Mouse (Mus musculus) heart, adult 2 months (tissue): Measurements from ENCODE around the gene Gm4778. TPM values are rescaled to one million over a fixed set of nuclear protein-coding genes. Genes with fewer than 3 reads are reported as not detected.

Experiments used
- DNase-seq, 2 experiments: peaks; one replicate each; pipeline ENCODE4 v3.0.0; 2021
- H3K27ac ChIP-seq: fragments of 200-600 bp; 2 replicates; pipeline ENCODE4 v1.8.1; 2022
- H3K27me3 ChIP-seq: fragments of 200-500 bp; 2 replicates; pipeline ENCODE4 v1.6.1; 2012; ENCODE audit warnings: mild to moderate bottlenecking, low read length, inconsistent platforms, mixed read lengths; ENCODE audit not compliant: control insufficient read depth, insufficient read depth
- H3K36me3 ChIP-seq: fragments of 200-500 bp; 2 replicates; pipeline ENCODE4 v1.6.1; 2012; ENCODE audit warnings: low read length, inconsistent platforms; ENCODE audit not compliant: control insufficient read depth, insufficient read depth
- H3K4me1 ChIP-seq: fragments of 200-500 bp; 2 replicates; pipeline ENCODE4 v1.6.1; 2011; ENCODE audit warnings: low read length; ENCODE audit not compliant: control insufficient read depth, insufficient read depth
- H3K4me3 ChIP-seq: fragments of 200-600 bp; 2 replicates; pipeline ENCODE4 v1.8.1; 2022
- H3K79me2 ChIP-seq: fragments of 200-500 bp; replicated peaks from 2 replicates; pipeline ENCODE4 v1.6.1; 2012; ENCODE audit warnings: mild to moderate bottlenecking, inconsistent platforms, low read length, moderate library complexity, mixed read lengths; ENCODE audit not compliant: control insufficient read depth, insufficient read depth
- H3K9ac ChIP-seq: fragments of 200-500 bp; 2 replicates; pipeline ENCODE4 v1.6.1; 2012; ENCODE audit warnings: low read depth, mild to moderate bottlenecking, control low read depth, inconsistent platforms, low read length, mixed read lengths
- CTCF ChIP-seq: fragments of 200-600 bp; IDR thresholded peaks from 2 replicates; pipeline ENCODE4 v1.8.1; 2022; ENCODE audit warnings: antibody characterized with exemption, mild to moderate bottlenecking, moderate library complexity
- EP300 ChIP-seq: fragments of 200-500 bp; IDR thresholded peaks from 2 replicates; pipeline ENCODE4 v1.6.1; 2011; ENCODE audit warnings: low read depth, low read length, control low read depth; ENCODE audit not compliant: insufficient read depth
- POLR2A ChIP-seq: fragments of 200-500 bp; IDR thresholded peaks from 2 replicates; pipeline ENCODE4 v1.6.1; 2011; ENCODE audit warnings: mild to moderate bottlenecking, low read depth, low read length, control low read depth; ENCODE audit not compliant: insufficient read depth
- WGBS: fragments of 180-500 bp; shearing (Covaris S2); methylation state at CpG from one replicate; pipeline ENCODE4 v1.1.7; 2018; 5-methylcytosine and 5-hydroxymethylcytosine counted together
- intact Hi-C: fragments of 180-260 bp; cut with DNase I; formaldehyde crosslinking; loops from one replicate; pipeline ENCODE4 v1.15.1; 2025
- polyA plus RNA-seq: library from polyadenylated mRNA; depleted of rRNA; stranded (reverse); fragments of >200 nt; gene quantifications from 2 replicates; pipeline ENCODE4 v1.2.3, GENCODE M21; 2012; rRNA removed
- total RNA-seq, 2 experiments: library from RNA; stranded (reverse); gene quantifications; 2 replicates each; pipeline ENCODE4 v1.2.3; 2021

Gene Gm4778
- total and polyA plus RNA-seq, 3 experiments = not detected

DNA sequence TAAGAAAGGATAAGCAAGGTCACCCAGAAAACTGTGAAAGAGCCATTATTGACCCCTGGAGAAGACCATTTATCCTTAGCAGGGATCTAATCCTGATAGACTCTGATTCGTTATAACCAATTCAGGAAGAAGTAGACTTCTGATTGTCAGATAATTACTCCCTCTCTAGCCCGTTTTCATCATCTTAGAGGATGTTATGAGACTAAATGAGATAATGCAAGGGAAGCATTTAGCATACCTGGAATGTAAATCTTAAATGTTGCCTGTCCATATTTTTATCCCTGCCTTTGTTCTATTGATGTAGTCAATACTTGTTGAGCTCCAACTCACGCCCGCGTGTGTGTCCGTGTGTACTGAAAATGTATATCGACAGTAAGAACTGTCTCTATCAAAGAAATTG, 46.7 kb downstream of the Gm4778 start:
- H3K27ac ChIP-seq = peak overlapping the region; percentile 96
- WGBS = 37% methylated on average over 7 of the region's 7 CpGs
- intact Hi-C loops = loop anchor here (10.0 kb wide), 1 partner anchor 134 kb away; the partner anchor contains the start of genes Mrpl9 and Oaz3
- H3K4me1 ChIP-seq = peaks cover 1% of the 10 kb centered on the region; the same call in 1 of the 2 replicates
- H3K4me3 ChIP-seq = peak overlapping the region; percentile 74
- no peaks in the 10 kb centered on the region for H3K36me3 ChIP-seq
- H3K9ac ChIP-seq = peak overlapping the region; percentile 86
- H3K79me2 ChIP-seq = no peaks in the 10 kb centered on the region
- TF ChIP-seq EP300 = no peak
- TF ChIP-seq CTCF = no peak
- no peak for TF ChIP-seq POLR2A
- H3K27me3 ChIP-seq = no peaks in the 10 kb centered on the region
- DNase-seq = no peak

DNA sequence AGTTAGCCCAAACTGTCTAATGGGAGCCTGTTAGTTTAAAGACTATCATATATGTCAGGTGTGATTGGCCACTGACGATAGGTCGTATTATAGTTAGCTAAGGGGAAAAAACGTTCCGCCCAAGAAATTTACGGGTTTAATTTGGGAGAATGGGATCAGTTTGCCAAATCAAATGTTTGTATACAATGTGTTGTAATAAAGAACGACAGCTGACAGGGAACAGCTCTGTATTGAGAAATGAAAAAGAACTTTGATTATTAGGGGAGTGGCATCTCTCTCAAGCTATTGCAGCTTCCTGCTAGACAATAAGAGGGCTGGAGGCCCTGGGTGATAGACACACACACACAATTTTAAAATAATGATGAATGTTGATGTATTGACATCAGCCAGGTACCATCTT, 47.1 kb downstream of the Gm4778 start:
- H3K79me2 ChIP-seq = no peaks in the 10 kb centered on the region
- peak overlapping the region; percentile 45; the same call in 1 of the 2 replicates for H3K9ac ChIP-seq
- no peak for DNase-seq
- peak overlapping the region; percentile 74 for H3K4me3 ChIP-seq
- H3K27me3 ChIP-seq = no peaks in the 10 kb centered on the region
- H3K36me3 ChIP-seq = no peaks in the 10 kb centered on the region
- WGBS = 71% methylated on average over 6 of the region's 6 CpGs
- H3K4me1 ChIP-seq = peaks cover 1% of the 10 kb centered on the region; the same call in 1 of the 2 replicates
- intact Hi-C loops = loop anchor here (10.0 kb wide), 1 partner anchor 134 kb away; the partner anchor contains the start of genes Mrpl9 and Oaz3
- H3K27ac ChIP-seq = peak overlapping the region; percentile 96
- TF ChIP-seq EP300 = no peak
- no peak for TF ChIP-seq POLR2A
- no peak for TF ChIP-seq CTCF

DNA sequence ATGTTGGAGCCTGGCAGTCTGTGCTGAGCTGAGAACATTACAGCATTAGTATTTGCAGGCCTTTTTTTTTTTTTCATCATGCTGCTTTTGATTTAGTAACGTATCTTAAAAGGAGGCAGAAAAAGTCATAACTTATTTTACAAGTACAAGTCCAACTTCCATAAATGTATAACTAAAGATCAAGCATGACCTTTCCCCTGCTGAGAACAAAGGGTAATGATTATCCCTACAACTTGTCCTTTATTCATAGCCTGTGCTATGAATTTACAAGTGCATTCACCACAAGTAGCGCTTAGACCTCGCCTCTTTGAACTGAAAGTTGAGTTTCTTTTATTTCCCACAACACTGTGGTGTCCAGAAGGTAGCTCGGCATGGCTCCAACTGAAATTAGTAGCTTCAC, 47.5 kb downstream of the Gm4778 start:
- 93% methylated on average over 4 of the region's 4 CpGs for WGBS
- Histone ChIP-seq H3K27me3 (no peaks in the 10 kb centered on the region), H3K4me3 (no peak overlapping the region), H3K36me3 (no peaks in the 10 kb centered on the region), H3K4me1 (peaks cover 1% of the 10 kb centered on the region; the same call in 1 of the 2 replicates), H3K27ac (no peak overlapping the region), H3K9ac (no peak overlapping the region), H3K79me2 (no peaks in the 10 kb centered on the region)
- DNase-seq = no peak
- TF ChIP-seq POLR2A (no peak), EP300 (no peak), CTCF (no peak)
- intact Hi-C loops = loop anchor here (10.0 kb wide), 1 partner anchor 133 kb away; the partner anchor contains the start of genes Mrpl9 and Oaz3

Other genes starting within 250 kb of the Gm4778 start
- not detected for gene Gm9125, start 209.2 kb upstream of the Gm4778 start, total RNA-seq
- not detected in 2 replicates for gene Gm9125, start 209.2 kb upstream of the Gm4778 start, polyA plus RNA-seq
- not detected for gene Gm10697, start 191.4 kb upstream of the Gm4778 start, total RNA-seq
- gene Gm10697, start 191.4 kb upstream of the Gm4778 start, polyA plus RNA-seq = not detected in 2 replicates
- not detected for gene Gm10696, start 85.8 kb upstream of the Gm4778 start, total RNA-seq
- gene Gm10696, start 85.8 kb upstream of the Gm4778 start, polyA plus RNA-seq = not detected in 2 replicates
- gene Gm5286, start 67.3 kb upstream of the Gm4778 start, total RNA-seq = not detected
- gene Gm5286, start 67.3 kb upstream of the Gm4778 start, polyA plus RNA-seq = not detected in 2 replicates
- 10 to 100 TPM; 13.2 to 15.1 TPM for gene Them4, start 46.1 kb downstream of the Gm4778 start, total RNA-seq
- 4.6 and 9.6 TPM in 2 replicates for gene Them4, start 46.1 kb downstream of the Gm4778 start, polyA plus RNA-seq
- gene Them5, start 78.1 kb downstream of the Gm4778 start, total RNA-seq = not detected
- not detected in 2 replicates for gene Them5, start 78.1 kb downstream of the Gm4778 start, polyA plus RNA-seq
- not detected for gene C2cd4d, start 98.4 kb downstream of the Gm4778 start, total RNA-seq
- 0.14 TPM in 1 of 2 replicates, not detected in the other for gene C2cd4d, start 98.4 kb downstream of the Gm4778 start, polyA plus RNA-seq
- 10 to 100 TPM; 36.1 to 44.8 TPM for gene Rorc, start 108.8 kb downstream of the Gm4778 start, total RNA-seq
- 25.7 and 26.7 TPM in 2 replicates for gene Rorc, start 108.8 kb downstream of the Gm4778 start, polyA plus RNA-seq
- gene Lingo4, start 134.5 kb downstream of the Gm4778 start, total RNA-seq = under 1 TPM; 0.05 to 0.09 TPM
- gene Lingo4, start 134.5 kb downstream of the Gm4778 start, polyA plus RNA-seq = 0.04 and 0.09 TPM in 2 replicates
- gene Tdrkh, start 149.2 kb downstream of the Gm4778 start, total RNA-seq = 1 to 10 TPM; 3.9 to 4.9 TPM
- 0.64 and 0.82 TPM in 2 replicates for gene Tdrkh, start 149.2 kb downstream of the Gm4778 start, polyA plus RNA-seq
- 10 to 100 TPM; 62.0 to 64.1 TPM for gene Mrpl9, start 179.3 kb downstream of the Gm4778 start, total RNA-seq
- gene Mrpl9, start 179.3 kb downstream of the Gm4778 start, polyA plus RNA-seq = 43.9 and 65.8 TPM in 2 replicates
- not detected for gene Oaz3, start 179.9 kb downstream of the Gm4778 start, total RNA-seq
- 1.1 and 2.2 TPM in 2 replicates for gene Oaz3, start 179.9 kb downstream of the Gm4778 start, polyA plus RNA-seq
- gene Celf3, start 214.3 kb downstream of the Gm4778 start, total RNA-seq = under 1 TPM in 1 of 2 experiments, not detected in 1; 0.27 TPM
- gene Celf3, start 214.3 kb downstream of the Gm4778 start, polyA plus RNA-seq = 0.67 and 0.96 TPM in 2 replicates
- gene Riiad1, start 216.3 kb downstream of the Gm4778 start, total RNA-seq = 1 to 10 TPM in 1 of 2 experiments, under 1 TPM in 1; 0.99 to 1.3 TPM
- 0.44 and 1.2 TPM in 2 replicates for gene Riiad1, start 216.3 kb downstream of the Gm4778 start, polyA plus RNA-seq